ENCODE assay signal across 9 mouse cellular contexts in genomic region chr7:130964686-130965085, GRCm38 (mm10). TPM values are rescaled to one million over a fixed set of nuclear protein-coding genes. Genes with fewer than 3 reads are reported as not detected.
A peak's percentile ranks its signal among the peaks of the same experiment; 100 is the strongest.
DNase-seq lines count a peak whose midpoint lies in the region; ATAC-seq and TF ChIP-seq lines count a peak whose summit lies in the region.
"Had no signal": no experiment of that assay in that cellular context is flagged by ENCODE, and none has a peak within 500 bp of the region (broad histone marks: within the 10 kb centered on the region; RNA-seq: fewer than 3 reads in every experiment).

No protein-coding gene starts in this region.

- H3K9me3 ChIP-seq in kidney, embryonic 16.5 days (ENCODE audit: low read length), result no peaks in the 10 kb centered on the region

- no peaks in the 10 kb centered on the region for H3K36me3 ChIP-seq in kidney, embryonic 16.5 days (ENCODE audit: insufficient read depth, low read length)

- no peak overlapping the region for H3K9ac ChIP-seq in kidney, embryonic 16.5 days (replicated peaks; ENCODE audit: low read length)

- H3K4me3 ChIP-seq in layer of hippocampus, adult 2 months, result no peak overlapping the region
- H3K4me3 ChIP-seq in kidney, embryonic 16.5 days (ENCODE audit: low read length), result no peak overlapping the region
- no peak overlapping the region for H3K4me3 ChIP-seq in olfactory bulb, adult 2 months (ENCODE audit: insufficient read depth, low read depth, low read length)

- DNase-seq in layer of hippocampus, adult 2 months (ENCODE audit: low spot score in 2 of 2), result no peak
- DNase-seq in layer of hippocampus, adult 11-12 months (ENCODE audit: low spot score), result no peak
- peak; percentile 63 to 67 for DNase-seq in cerebellum, adult 18-20 months
- peak; percentile 83 to 84 for DNase-seq in heart, adult 18-20 months
- no peak for DNase-seq in embryo, embryonic 9.5 days (ENCODE audit: extremely low spot score)

- WGBS in kidney, embryonic 16.5 days, result 30% methylated on average over 5 of the region's 5 CpGs
- 51% methylated on average over 5 of the region's 5 CpGs for WGBS in olfactory bulb, adult 2 months

- no peak for TF ChIP-seq CTCF in layer of hippocampus, adult 2 months (conservative IDR thresholded peaks at IDR 0.05)
- TF ChIP-seq CTCF in olfactory bulb, adult 2 months (IDR thresholded peaks at IDR 0.05; ENCODE audit: insufficient read depth, low read depth, low read length), result no peak

- peak; percentile 89 for ATAC-seq in kidney, embryonic 16.5 days (ENCODE audit: low FRiP score, low TSS enrichment)
- no peak for ATAC-seq in inflammation-experienced regulatory T-cells, adult 6 months

- peaks cover 14% of the 10 kb centered on the region for H3K4me1 ChIP-seq in kidney, embryonic 16.5 days (ENCODE audit: insufficient read depth, low read length)
- peaks cover 32% of the 10 kb centered on the region for H3K4me1 ChIP-seq in olfactory bulb, adult 2 months (ENCODE audit: control insufficient read depth, insufficient read depth, low read length)

- H3K27ac ChIP-seq in layer of hippocampus, adult 2 months, result peak overlapping the region; percentile 70
- H3K27ac ChIP-seq in kidney, embryonic 16.5 days (ENCODE audit: low read length), result peak overlapping the region; percentile 16; the same call in 1 of the 2 replicates
- peak overlapping the region; percentile 4; the same call in 1 of the 2 replicates for H3K27ac ChIP-seq in olfactory bulb, adult 2 months (ENCODE audit: insufficient read depth, low read depth, low read length)
- H3K27ac ChIP-seq: macrophage had no signal

- no peak for TF ChIP-seq POLR2A in olfactory bulb, adult 2 months (IDR thresholded peaks at IDR 0.05; ENCODE audit: insufficient read depth, low read depth, low read length)

- H3K4me2 ChIP-seq in kidney, embryonic 16.5 days (replicated peaks; ENCODE audit: low read depth, low read length), result no peak overlapping the region

- H3K27me3 ChIP-seq in kidney, embryonic 16.5 days (ENCODE audit: insufficient read depth, low read length), result no peaks in the 10 kb centered on the region

RNA-seq across cellular contexts. Expression of gene Htra1, which starts 28.8 kb away (rescaled TPM):
- 100 to 1,000 TPM; 239 to 255 TPM for total RNA-seq in layer of hippocampus, adult 2 months (2021)
- total RNA-seq in heart, adult 18-20 months (2021), result 100 to 1,000 TPM; 109 to 122 TPM
- polyA plus RNA-seq in kidney, embryonic 16.5 days (2015; fragmentation: Nextera tagmentation; extraction: Ambion mirVana), result 8.3 and 13.4 TPM in 2 replicates
- not detected in 2 replicates for polyA plus RNA-seq in olfactory bulb, adult 2 months (2012; ENCODE audit: insufficient read depth, insufficient read length, low replicate concordance, missing spikeins)
- polyA plus RNA-seq in inflammation-experienced regulatory T-cells, adult 6 months (2017; shearing (Covaris generic)), result not detected

Comparison
In these comparisons a context has a peak if more than half of its experiments do, and no peak if none do; other contexts are left out.
1. DNase-seq: peak in cerebellum, adult 18-20 months (2 of 2) and heart, adult 18-20 months (2 of 2); none in layer of hippocampus, adult 2 months (0 of 2), layer of hippocampus, adult 11-12 months (single experiment) and embryo, embryonic 9.5 days (single experiment).
2. H3K27ac ChIP-seq: peak in every context shown above with its lines; median percentile 70 in layer of hippocampus, adult 2 months; 16 in kidney, embryonic 16.5 days; 4 in olfactory bulb, adult 2 months.